ENCODE assay signal across 16 mouse cellular contexts in the genomic region with DNA sequence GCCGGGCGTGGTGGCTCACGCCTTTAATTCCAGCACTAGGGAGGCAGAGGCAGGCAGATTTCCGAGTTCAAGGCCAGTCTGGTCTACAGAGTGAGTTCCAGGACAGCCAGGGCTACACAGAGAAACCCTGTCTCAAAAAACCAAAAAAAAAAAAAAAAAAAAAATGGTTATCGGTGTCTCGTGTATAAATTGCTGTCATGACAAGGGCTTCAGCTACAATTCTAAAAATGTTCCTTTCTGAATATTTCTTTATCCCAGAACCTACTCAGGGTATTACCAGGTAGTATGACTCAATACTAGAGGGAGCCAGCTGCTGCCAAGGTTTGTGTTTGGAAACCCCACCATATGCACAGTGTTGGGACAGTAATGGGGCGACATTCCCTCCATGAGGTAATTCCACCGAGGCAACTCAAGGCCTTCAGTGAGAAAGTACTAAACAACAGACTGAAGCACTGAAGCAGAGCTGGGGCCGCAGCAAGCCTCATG.
"Had no signal": no experiment of that assay in that cellular context is flagged by ENCODE, and none has a peak within 500 bp of the region (broad histone marks: within the 10 kb centered on the region; RNA-seq: fewer than 3 reads in every experiment).

No protein-coding gene starts in this region.

- H3K27me3 ChIP-seq: neural tube, embryonic 12.5 days; neural tube, embryonic 13.5 days; neural tube, embryonic 15.5 days; stomach, embryonic 15.5 days had no signal

- H3K27ac ChIP-seq: neural tube, embryonic 12.5 days; neural tube, embryonic 13.5 days; neural tube, embryonic 15.5 days; stomach, embryonic 15.5 days; stomach, postnatal 0 days had no signal

- H3K4me1 ChIP-seq: neural tube, embryonic 12.5 days; neural tube, embryonic 13.5 days; neural tube, embryonic 15.5 days; stomach, embryonic 15.5 days had no signal

- DNase-seq: retina, postnatal 1 day; right cerebral cortex, adult 18-20 months; right cerebral cortex, postnatal 14 days; right cerebral cortex, postnatal 25 days; right cerebral cortex, postnatal 4 days; thymus, adult 18-20 months; thymus, adult 2 months; thymus, postnatal 14 days; thymus, postnatal 25 days; thymus, postnatal 36 days; thymus, postnatal 4 days had no signal

- H3K36me3 ChIP-seq: neural tube, embryonic 12.5 days; neural tube, embryonic 13.5 days; neural tube, embryonic 15.5 days; stomach, embryonic 15.5 days had no signal

- H3K9ac ChIP-seq: neural tube, embryonic 12.5 days; neural tube, embryonic 13.5 days; neural tube, embryonic 15.5 days; stomach, embryonic 15.5 days had no signal

- H3K4me3 ChIP-seq: neural tube, embryonic 12.5 days; neural tube, embryonic 13.5 days; neural tube, embryonic 15.5 days; stomach, embryonic 15.5 days had no signal

- H3K9me3 ChIP-seq: neural tube, embryonic 12.5 days; neural tube, embryonic 13.5 days; neural tube, embryonic 15.5 days; stomach, embryonic 15.5 days had no signal

- H3K4me2 ChIP-seq: neural tube, embryonic 12.5 days; neural tube, embryonic 13.5 days; neural tube, embryonic 15.5 days; stomach, embryonic 15.5 days had no signal
